Mouse (Mus musculus) limb, embryonic 14.5 days (tissue): ENCODE data around the gene 9430097D07Rik. TPM values are rescaled to one million over a fixed set of nuclear protein-coding genes. Genes with fewer than 3 reads are reported as not detected.

ENCODE experiments used
- ATAC-seq: fragments of 200-750 bp; cut with Nextera tagmentation; 2 replicates; pipeline ENCODE4 v1.8.0; 2017; ENCODE audit warnings: low read depth, moderate number of reproducible peaks, moderate TSS enrichment; ENCODE audit not compliant: low FRiP score
- DNase-seq: peaks from one replicate; pipeline ENCODE4 v3.0.0-alpha.2; 2015; ENCODE audit warnings: low spot score
- H3K27ac ChIP-seq: fragments of 300-500 bp; sonication (generic); replicated peaks from 2 replicates; pipeline ENCODE4 v1.5.1; 2014; ENCODE audit warnings: low read depth, mild to moderate bottlenecking, low read length, moderate library complexity, mixed read lengths
- H3K27me3 ChIP-seq: fragments of 300-500 bp; sonication (generic); 2 replicates; pipeline ENCODE4 v1.6.1; 2014; ENCODE audit warnings: low read length, mixed read lengths; ENCODE audit not compliant: control insufficient read depth, insufficient read depth
- H3K36me3 ChIP-seq: fragments of 300-500 bp; sonication (generic); 2 replicates; pipeline ENCODE4 v1.6.1; 2014; ENCODE audit warnings: mild to moderate bottlenecking, low read length, moderate library complexity, mixed read lengths; ENCODE audit not compliant: control insufficient read depth, insufficient read depth
- H3K4me1 ChIP-seq: fragments of 300-500 bp; sonication (generic); 2 replicates; pipeline ENCODE4 v1.6.1; 2014; ENCODE audit warnings: antibody characterized with exemption, low read length, mixed read lengths; ENCODE audit not compliant: control insufficient read depth, insufficient read depth
- H3K4me2 ChIP-seq: fragments of 300-500 bp; sonication (generic); replicated peaks from 2 replicates; pipeline ENCODE4 v1.6.1; 2014; ENCODE audit warnings: low read depth, mild to moderate bottlenecking, low read length, moderate library complexity; ENCODE audit not compliant: severe bottlenecking
- H3K4me3 ChIP-seq: fragments of 300-500 bp; sonication (generic); replicated peaks from 2 replicates; pipeline ENCODE4 v1.5.1; 2014; ENCODE audit warnings: low read length
- H3K9ac ChIP-seq: fragments of 300-500 bp; sonication (generic); 2 replicates; pipeline ENCODE4 v1.6.1; 2014; ENCODE audit warnings: mild to moderate bottlenecking, low read depth, low read length, moderate library complexity; ENCODE audit not compliant: severe bottlenecking
- H3K9me3 ChIP-seq: fragments of 300-500 bp; sonication (generic); 2 replicates; pipeline ENCODE4 v1.6.1; 2016; ENCODE audit warnings: low read length; ENCODE audit not compliant: control insufficient read depth
- POLR2A ChIP-seq: fragments of 200-500 bp; IDR thresholded peaks from 2 replicates; pipeline ENCODE4 v1.8.0; 2012; ENCODE audit warnings: inconsistent platforms, mild to moderate bottlenecking, moderate library complexity, borderline replicate concordance; ENCODE audit not compliant: insufficient read depth, insufficient read length; ENCODE audit errors: extremely low read depth
- WGBS: fragments of 180-500 bp; shearing (Covaris S2); extraction: QIAGEN DNeasy Blood & Tissue Kit; methylation state at CpG from one replicate; pipeline ENCODE4 v1.1.7; 2014; 5-methylcytosine and 5-hydroxymethylcytosine counted together
- polyA plus RNA-seq, 2 experiments: library from polyadenylated mRNA; depleted of rRNA in 1 of 2; stranded (reverse) in 1 of 2; unstranded in 1 of 2; fragments of >200 nt; fragmentation: Nextera tagmentation in 1 of 2; extraction: Ambion mirVana in 1 of 2; gene quantifications; 2 replicates each; pipeline versions ENCODE4 v1.2.1 to v1.2.3; 2012 to 2014

The 9430097D07Rik gene
- 0.09 TPM in 1 of 2 replicates, not detected in the other for polyA plus RNA-seq (2012; rRNA removed)
- polyA plus RNA-seq (2014; fragmentation: Nextera tagmentation; extraction: Ambion mirVana): 0.17 TPM in 1 of 2 replicates, not detected in the other

DNA sequence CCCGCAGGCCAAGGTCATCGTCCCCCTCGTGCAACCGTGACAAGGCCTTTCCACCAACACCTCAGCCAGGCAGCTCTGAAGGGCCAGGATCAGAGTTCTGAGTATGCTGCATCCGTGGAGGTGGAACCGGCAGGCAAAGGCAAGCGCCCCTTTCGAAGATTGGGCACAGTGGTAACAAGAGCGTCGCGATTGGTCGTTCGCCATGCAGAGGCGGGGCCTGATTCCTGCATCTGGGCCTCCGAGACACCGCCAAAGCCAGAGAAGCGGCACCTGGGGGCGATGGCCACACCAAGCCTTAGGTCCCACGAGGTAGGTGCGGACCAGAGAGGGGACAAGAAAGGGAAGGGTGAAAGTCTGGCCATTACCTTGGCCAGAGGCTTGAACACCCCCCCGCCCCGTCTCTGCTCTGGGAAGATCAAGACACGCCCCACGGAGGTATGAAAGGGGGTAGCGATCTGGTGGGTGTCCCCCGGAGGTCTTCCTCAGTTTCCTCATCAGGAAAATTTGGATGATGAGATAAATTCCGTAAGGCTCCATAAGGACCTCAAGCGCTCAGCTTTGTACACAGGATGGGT is at the start of gene 9430097D07Rik:
TSS of gene 9430097D07Rik (minus strand) at position 99 of the 575 bp plus-strand sequence.
- H3K27me3 ChIP-seq: no peaks in the 10 kb centered on the region
- H3K36me3 ChIP-seq: peaks cover 4% of the 10 kb centered on the region
- H3K4me1 ChIP-seq: peaks cover 14% of the 10 kb centered on the region
- H3K27ac ChIP-seq: no peak within 1 kb of the TSS
- no peak for TF ChIP-seq POLR2A
- peak; percentile 34; the same call in 1 of the 2 replicates for ATAC-seq
- H3K4me2 ChIP-seq: peak within 1 kb of the TSS; percentile 96
- DNase-seq: peak; percentile 68
- WGBS: 5% methylated on average over 28 of the region's 28 CpGs
- peak within 1 kb of the TSS; percentile 48 for H3K4me3 ChIP-seq
- H3K9me3 ChIP-seq: no peaks in the 10 kb centered on the region
- peak within 1 kb of the TSS; percentile 47 for H3K9ac ChIP-seq

DNA sequence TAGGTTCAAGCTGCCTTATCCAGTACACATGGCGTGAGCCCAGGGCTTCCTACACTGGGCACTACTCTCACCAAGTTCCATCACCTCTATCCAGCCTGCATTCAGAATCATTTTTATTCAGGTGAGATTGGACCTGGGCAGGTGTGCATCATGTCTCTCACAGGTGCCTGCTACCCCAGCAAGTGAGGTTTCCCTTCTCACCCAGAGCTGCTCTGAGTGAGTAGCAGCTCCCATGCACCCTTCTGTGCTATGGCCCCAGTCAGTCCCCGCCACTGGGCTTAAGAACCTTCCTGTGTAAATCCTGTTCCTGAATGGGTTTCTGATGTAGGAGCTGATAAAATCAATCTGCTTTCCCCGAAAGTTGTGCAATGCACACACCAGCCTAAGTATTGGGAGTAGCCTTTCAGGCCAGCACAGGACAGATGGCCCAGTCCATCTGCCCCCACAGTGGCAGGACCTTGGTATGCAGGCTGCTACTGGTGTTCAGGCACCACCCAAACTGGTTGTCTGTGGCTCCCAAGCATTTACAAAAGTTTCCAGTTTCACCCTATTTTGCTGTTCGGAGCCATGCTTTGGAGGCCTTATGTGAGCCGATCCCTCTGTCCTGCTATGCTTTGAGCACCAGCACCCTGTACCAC is 48.7 kb upstream of the 9430097D07Rik start:
- no peak overlapping the region for H3K9ac ChIP-seq
- TF ChIP-seq POLR2A: no peak
- peak overlapping the region; percentile 43; the same call in 1 of the 2 replicates for H3K27ac ChIP-seq
- no peak overlapping the region for H3K4me2 ChIP-seq
- ATAC-seq: no peak
- no peak overlapping the region for H3K4me3 ChIP-seq
- DNase-seq: no peak
- H3K36me3 ChIP-seq: peaks cover 4% of the 10 kb centered on the region
- H3K9me3 ChIP-seq: no peaks in the 10 kb centered on the region
- H3K4me1 ChIP-seq: peaks cover 66% of the 10 kb centered on the region
- no peaks in the 10 kb centered on the region for H3K27me3 ChIP-seq
- 76% methylated on average over 5 of the region's 5 CpGs for WGBS

DNA sequence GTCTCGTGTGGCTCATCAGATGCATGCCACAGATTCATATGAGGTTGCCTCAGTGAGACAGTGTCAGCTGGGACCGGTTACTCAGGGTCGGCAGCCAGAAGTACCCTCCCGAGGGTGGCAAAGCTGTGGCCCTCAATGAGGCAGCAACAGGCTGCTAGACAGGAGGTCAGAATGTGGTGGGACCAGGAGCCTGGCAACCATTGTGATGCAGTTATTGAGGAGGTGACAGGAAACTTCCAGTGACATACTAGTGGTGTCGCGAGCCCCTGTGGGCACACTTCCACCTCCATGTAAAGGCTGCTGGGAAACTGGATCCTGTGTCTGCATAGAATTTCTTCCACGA is 46.0 kb upstream of the 9430097D07Rik start, which contains the start of gene Ak1:
TSS of gene Ak1 (plus strand) at position 242 of the 343 bp plus-strand sequence.
- WGBS: 29% methylated on average over 7 of the region's 7 CpGs
- Histone ChIP-seq H3K4me1 (peaks cover 47% of the 10 kb centered on the region), H3K27me3 (no peaks in the 10 kb centered on the region), H3K9ac (0 out of 2 replicates have a peak within 1 kb of the TSS, but pooled peaks have one; percentile 21), H3K4me2 (no peak within 1 kb of the TSS; the same call in 1 of the 2 replicates), H3K36me3 (peaks cover 20% of the 10 kb centered on the region), H3K9me3 (no peaks in the 10 kb centered on the region; the same call in 1 of the 2 replicates), H3K4me3 (no peak within 1 kb of the TSS), H3K27ac (peak within 1 kb of the TSS; percentile 69)
- ATAC-seq (no peak), DNase-seq (no peak)
- no peak for TF ChIP-seq POLR2A

DNA sequence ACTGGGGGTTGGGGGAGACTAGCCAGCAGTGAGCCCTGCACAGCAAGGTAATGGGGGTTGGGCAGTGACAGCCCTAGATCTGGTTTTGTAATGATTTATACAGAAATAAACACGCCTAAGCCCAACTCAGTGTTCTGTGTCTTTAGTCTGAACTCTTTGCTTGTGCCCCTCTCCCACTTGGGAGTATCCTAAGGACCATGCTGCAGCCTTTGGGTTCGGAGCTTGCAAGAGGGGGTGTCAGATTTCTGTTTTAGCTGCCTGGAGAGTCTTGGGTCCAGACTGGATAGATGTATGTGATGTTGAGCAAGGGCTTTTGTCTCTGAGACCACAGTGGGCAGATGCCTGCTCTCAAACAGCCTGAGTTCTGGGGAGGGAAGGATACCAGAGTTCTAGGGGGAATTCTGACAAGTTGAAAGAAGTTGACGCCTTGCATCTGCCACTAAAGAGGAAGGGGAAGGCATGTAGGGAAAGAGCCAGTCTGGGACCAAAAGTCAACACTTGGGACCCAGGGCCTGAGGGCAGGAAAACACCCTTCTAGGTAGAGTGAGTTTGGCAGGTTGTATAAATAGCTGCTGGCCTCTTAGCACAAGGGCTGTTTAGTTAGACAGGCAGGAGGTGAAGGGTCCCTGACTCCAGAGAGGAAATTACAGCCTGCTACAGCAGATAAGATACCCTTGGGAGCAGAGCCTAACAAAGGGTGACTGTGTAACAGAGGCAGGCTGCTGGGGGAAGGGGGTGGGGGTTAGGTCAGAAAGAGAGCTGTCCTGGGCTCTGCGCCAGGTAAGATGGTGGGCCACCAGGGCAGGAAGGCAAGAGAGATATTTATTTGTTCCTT is 45.4 kb upstream of the 9430097D07Rik start:
- H3K27ac ChIP-seq: peak overlapping the region; percentile 69
- H3K36me3 ChIP-seq: peaks cover 26% of the 10 kb centered on the region
- peaks cover 42% of the 10 kb centered on the region for H3K4me1 ChIP-seq
- H3K9ac ChIP-seq: 0 out of 2 replicates have a peak overlapping the region, but pooled peaks have one; percentile 21
- H3K4me2 ChIP-seq: no peak overlapping the region; the same call in 1 of the 2 replicates
- no peaks in the 10 kb centered on the region for H3K27me3 ChIP-seq
- no peak for TF ChIP-seq POLR2A
- H3K4me3 ChIP-seq: no peak overlapping the region
- DNase-seq (peak; percentile 55), ATAC-seq (peak; percentile 32; the same call in 1 of the 2 replicates)
- no peaks in the 10 kb centered on the region; the same call in 1 of the 2 replicates for H3K9me3 ChIP-seq
- 24% methylated on average over 4 of the region's 4 CpGs for WGBS

DNA sequence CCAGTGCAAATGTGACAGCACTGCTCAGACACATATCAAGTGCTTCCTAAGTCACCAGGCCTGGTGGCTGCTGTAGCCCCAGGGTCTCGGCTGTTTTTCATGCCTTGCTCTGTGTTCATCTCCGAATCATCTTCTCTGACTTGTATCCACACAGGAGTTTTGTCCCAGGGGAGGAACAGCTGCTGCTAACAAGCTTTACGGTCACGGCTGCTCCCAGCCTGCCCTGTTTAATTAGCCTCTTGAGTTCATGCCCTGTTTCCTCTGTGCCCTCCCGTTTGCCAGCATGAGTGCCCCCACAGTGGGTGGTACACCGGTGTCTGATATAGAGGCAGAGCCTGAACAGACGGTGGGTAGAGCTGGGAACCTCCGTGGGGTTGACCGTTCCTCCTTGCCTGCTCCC is 42.6 kb upstream of the 9430097D07Rik start:
- WGBS: 66% methylated on average over 9 of the region's 9 CpGs
- H3K4me2 ChIP-seq: no peak overlapping the region
- H3K36me3 ChIP-seq: peaks cover 44% of the 10 kb centered on the region
- no peak overlapping the region for H3K27ac ChIP-seq
- H3K27me3 ChIP-seq: no peaks in the 10 kb centered on the region
- TF ChIP-seq POLR2A: no peak
- H3K4me3 ChIP-seq: no peak overlapping the region
- ATAC-seq (no peak), DNase-seq (no peak)
- no peaks in the 10 kb centered on the region; the same call in 1 of the 2 replicates for H3K9me3 ChIP-seq
- H3K9ac ChIP-seq: no peak overlapping the region
- H3K4me1 ChIP-seq: peaks cover 29% of the 10 kb centered on the region
